Mouse (Mus musculus) intestine, embryonic 14.5 days (tissue): ENCODE measurements around the gene Gm21830. TPM values are rescaled to one million over a fixed set of nuclear protein-coding genes. Genes with fewer than 3 reads are reported as not detected.
"Not testable (repeated sequence)": the region's sequence is repeated elsewhere in the genome, so short reads cannot be mapped to it uniquely, and the experiment has no call there.

Experiments used
- ATAC-seq: fragments of 200-750 bp; cut with Nextera tagmentation; replicated peaks from 2 replicates; pipeline ENCODE4 v1.8.0; 2017; ENCODE audit warnings: low read depth, moderate number of reproducible peaks, moderate TSS enrichment, moderate library complexity; ENCODE audit not compliant: low FRiP score, low TSS enrichment
- DNase-seq: peaks from one replicate; pipeline ENCODE4 v3.0.0-alpha.2; 2018; ENCODE audit warnings: low spot score
- H3K27ac ChIP-seq: fragments of 300-500 bp; sonication (generic); 2 replicates; pipeline ENCODE4 v1.5.1; 2014; ENCODE audit warnings: low read depth, mild to moderate bottlenecking, control low read depth
- H3K27me3 ChIP-seq: fragments of 300-500 bp; sonication (generic); replicated peaks from 2 replicates; pipeline ENCODE4 v1.6.1; 2014; ENCODE audit warnings: low read length, control low read depth; ENCODE audit not compliant: control insufficient read depth, insufficient read depth
- H3K36me3 ChIP-seq: fragments of 300-500 bp; sonication (generic); 2 replicates; pipeline ENCODE4 v1.6.1; 2014; ENCODE audit warnings: low read length, control low read depth; ENCODE audit not compliant: control insufficient read depth, insufficient read depth
- H3K4me1 ChIP-seq: fragments of 300-500 bp; sonication (generic); replicated peaks from 2 replicates; pipeline ENCODE4 v1.6.1; 2014; ENCODE audit warnings: low read length, control low read depth, mixed read lengths; ENCODE audit not compliant: control insufficient read depth, insufficient read depth
- H3K4me2 ChIP-seq: fragments of 300-500 bp; sonication (generic); 2 replicates; pipeline ENCODE4 v1.6.1; 2014; ENCODE audit warnings: low read length
- H3K4me3 ChIP-seq: fragments of 300-500 bp; sonication (generic); 2 replicates; pipeline ENCODE4 v1.5.1; 2014; ENCODE audit warnings: low read depth, low read length, control low read depth, mixed read lengths
- H3K9ac ChIP-seq: fragments of 300-500 bp; sonication (generic); 2 replicates; pipeline ENCODE4 v1.6.1; 2014; ENCODE audit warnings: mild to moderate bottlenecking, low read length
- H3K9me3 ChIP-seq: fragments of 300-500 bp; sonication (generic); 2 replicates; pipeline ENCODE4 v1.6.1; 2016; ENCODE audit warnings: low read length, control low read depth; ENCODE audit not compliant: control insufficient read depth
- WGBS: fragments of 180-500 bp; shearing (Covaris S2); extraction: QIAGEN DNeasy Blood & Tissue Kit; methylation state at CpG from one replicate; pipeline ENCODE4 v1.1.7; 2014; 5-methylcytosine and 5-hydroxymethylcytosine counted together
- polyA plus RNA-seq: library from polyadenylated mRNA; unstranded; fragments of >200 nt; fragmentation: Nextera tagmentation; extraction: Ambion mirVana; gene quantifications from 2 replicates; pipeline ENCODE4 v1.2.1, GENCODE M21; 2014

The Gm21830 gene
- not detected in 2 replicates for polyA plus RNA-seq

GRCm38 (mm10) chr2:67413425-67413824, at the start of gene Gm21830:
Gm21830 (plus strand) TSS chr2:67413725.
- not testable (repeated sequence) for DNase-seq, H3K27ac ChIP-seq, H3K9me3 ChIP-seq, H3K27me3 ChIP-seq, H3K9ac ChIP-seq, H3K36me3 ChIP-seq, H3K4me3 ChIP-seq, ATAC-seq, H3K4me2 ChIP-seq, H3K4me1 ChIP-seq
- no CpG with 5 or more reads among the region's 1 CpGs for WGBS

DNA sequence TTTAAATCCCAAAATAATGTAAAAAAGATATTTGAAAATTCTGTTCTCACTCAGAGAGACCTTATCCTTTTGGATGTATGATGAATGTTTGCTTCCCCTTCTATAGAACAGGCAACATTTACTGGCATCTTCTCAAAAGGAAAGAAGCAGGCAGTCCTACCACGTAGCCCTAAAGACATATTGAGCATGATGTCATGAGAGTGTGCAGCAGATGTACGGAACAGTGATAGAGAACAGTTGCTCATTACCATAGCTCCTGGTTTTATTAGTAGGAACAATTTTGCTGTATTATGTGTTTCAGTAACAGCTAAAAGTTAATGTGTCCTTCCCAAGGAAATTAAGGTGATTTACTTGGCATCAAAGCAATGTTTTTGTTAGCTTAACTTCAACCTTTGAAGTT, 49.0 kb upstream of the Gm21830 start:
- H3K4me3 ChIP-seq = no peak overlapping the region
- no peak overlapping the region for H3K4me2 ChIP-seq
- H3K4me1 ChIP-seq = no peaks in the 10 kb centered on the region
- no peaks in the 10 kb centered on the region for H3K9me3 ChIP-seq
- H3K27ac ChIP-seq = no peak overlapping the region
- DNase-seq (no peak), ATAC-seq (no peak)
- no peaks in the 10 kb centered on the region for H3K27me3 ChIP-seq
- H3K36me3 ChIP-seq = no peaks in the 10 kb centered on the region
- 81% methylated on average over 2 of the region's 2 CpGs for whole genome bisulfite sequencing
- no peak overlapping the region for H3K9ac ChIP-seq

GRCm38 (mm10) chr2:67378504-67378903, 35.0 kb upstream of the Gm21830 start:
- WGBS = 62% methylated on average over 3 of the region's 3 CpGs
- no peaks in the 10 kb centered on the region for H3K27me3 ChIP-seq

DNA sequence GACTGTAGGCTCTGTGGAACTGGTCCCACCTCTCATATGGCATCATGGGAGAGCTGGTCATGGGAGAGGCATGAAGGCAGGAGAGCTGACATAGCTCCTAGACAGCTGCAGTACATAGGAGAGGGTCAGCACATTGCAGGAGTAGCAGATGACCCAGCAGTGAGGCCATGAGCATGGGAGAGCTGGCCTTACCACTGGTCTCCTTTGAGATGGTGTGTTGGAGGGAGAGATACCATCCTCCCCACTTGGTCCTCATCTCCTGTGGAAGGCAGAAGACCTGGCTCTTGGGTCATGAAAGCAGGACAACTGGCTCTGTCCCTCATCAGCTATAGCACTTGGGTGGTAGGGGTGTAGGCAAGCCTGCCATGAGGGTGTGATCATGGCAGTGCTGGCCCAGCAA, 7.3 kb downstream of the Gm21830 start:
- ATAC-seq = no peak
- DNase-seq = no peak
- no peak overlapping the region for H3K4me2 ChIP-seq
- H3K4me1 ChIP-seq = no peaks in the 10 kb centered on the region
- no peaks in the 10 kb centered on the region for H3K36me3 ChIP-seq
- H3K9ac ChIP-seq = no peak overlapping the region
- no peak overlapping the region for H3K27ac ChIP-seq
- no peaks in the 10 kb centered on the region for H3K9me3 ChIP-seq
- no peaks in the 10 kb centered on the region for H3K27me3 ChIP-seq
- no peak overlapping the region for H3K4me3 ChIP-seq

More at GRCm38 (mm10) chr2:67378504-67378903, 35.0 kb upstream of the Gm21830 start:
- Histone ChIP-seq H3K4me1 (no peaks in the 10 kb centered on the region), H3K9me3 (no peaks in the 10 kb centered on the region), H3K4me3 (no peak overlapping the region), H3K9ac (no peak overlapping the region), H3K4me2 (no peak overlapping the region), H3K36me3 (no peaks in the 10 kb centered on the region), H3K27ac (no peak overlapping the region)
- DNase-seq (no peak), ATAC-seq (no peak)

GRCm38 (mm10) chr2:67422799-67423198, 9.3 kb downstream of the Gm21830 start:
- no peak for ATAC-seq
- H3K4me2 ChIP-seq = no peak overlapping the region
- no peaks in the 10 kb centered on the region for H3K9me3 ChIP-seq
- H3K36me3 ChIP-seq = no peaks in the 10 kb centered on the region
- no peak overlapping the region for H3K27ac ChIP-seq
- H3K9ac ChIP-seq = no peak overlapping the region
- DNase-seq = no peak
- no peaks in the 10 kb centered on the region for H3K4me1 ChIP-seq
- H3K27me3 ChIP-seq = no peaks in the 10 kb centered on the region
- WGBS = 82% methylated on average over 1 of the region's 1 CpGs
- H3K4me3 ChIP-seq = no peak overlapping the region

- ATAC-seq (no peak), DNase-seq (no peak)
- WGBS = 60% methylated on average over 2 of the region's 2 CpGs
- no peak within 1 kb of the TSS for H3K4me2 ChIP-seq
- no peaks in the 10 kb centered on the region for H3K27me3 ChIP-seq
- no peak within 1 kb of the TSS for H3K4me3 ChIP-seq
- no peaks in the 10 kb centered on the region for H3K36me3 ChIP-seq
- no peak within 1 kb of the TSS for H3K9ac ChIP-seq
- H3K9me3 ChIP-seq = no peaks in the 10 kb centered on the region
- H3K27ac ChIP-seq = no peak within 1 kb of the TSS
- no peaks in the 10 kb centered on the region for H3K4me1 ChIP-seq
These were observed 19.6 kb downstream of the Gm21830 start, which contains the start of gene Gm26727 for GRCm38 (mm10) chr2:67433081-67433480. Gm26727 (minus strand) TSS chr2:67433181.

DNA sequence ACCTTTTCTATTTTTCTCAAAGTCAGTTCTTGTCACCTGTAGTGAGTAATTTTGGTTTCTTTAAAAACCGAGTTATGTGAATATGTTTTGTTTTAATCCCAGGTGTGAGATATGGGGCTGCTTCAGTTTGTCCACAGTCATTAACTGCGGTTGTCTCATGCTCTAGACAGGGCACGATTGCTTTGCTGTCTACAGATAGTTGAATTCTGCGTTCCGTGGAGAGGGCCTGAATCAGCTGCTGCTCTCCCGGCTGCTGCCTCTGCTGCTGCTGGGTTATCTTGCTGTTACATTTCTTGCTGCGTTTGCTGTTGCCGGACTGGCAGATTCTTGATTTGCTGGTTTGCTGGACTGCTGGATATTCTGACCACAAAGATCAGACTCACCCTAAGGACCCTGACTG, 24.8 kb downstream of the Gm21830 start:
- no peaks in the 10 kb centered on the region for H3K4me1 ChIP-seq
- no peaks in the 10 kb centered on the region for H3K9me3 ChIP-seq
- ATAC-seq = no peak
- H3K27me3 ChIP-seq = no peaks in the 10 kb centered on the region
- no peak overlapping the region for H3K9ac ChIP-seq
- no peaks in the 10 kb centered on the region for H3K36me3 ChIP-seq
- DNase-seq = no peak
- 80% methylated on average over 8 of the region's 8 CpGs for WGBS
- H3K27ac ChIP-seq = no peak overlapping the region
- no peak overlapping the region for H3K4me2 ChIP-seq
- H3K4me3 ChIP-seq = no peak overlapping the region

DNA sequence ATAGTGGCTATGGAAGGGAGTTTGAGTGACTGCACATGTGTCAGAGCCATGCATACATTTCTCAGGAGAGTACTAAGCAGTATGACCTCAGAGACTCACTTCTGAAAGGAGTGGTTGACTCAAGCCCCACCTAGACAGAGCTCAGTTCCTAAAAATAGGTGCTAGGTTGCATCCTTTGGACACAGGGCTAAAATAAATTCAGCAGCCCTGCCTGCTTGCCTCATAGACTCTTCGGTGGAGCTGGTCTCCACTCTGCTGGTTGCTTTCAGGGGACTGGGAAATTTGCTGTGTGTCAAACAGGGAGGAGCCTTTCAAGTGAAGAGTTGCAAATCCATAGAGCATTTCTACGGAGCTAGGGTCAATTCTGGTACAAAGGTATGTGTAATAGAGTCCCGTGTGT, 32.3 kb downstream of the Gm21830 start, which contains the start of gene Xirp2:
Gene Xirp2 (plus strand): TSS at position 223 of the 400 bp plus-strand sequence.
- WGBS = 63% methylated on average over 3 of the region's 3 CpGs
- no peak within 1 kb of the TSS for H3K4me2 ChIP-seq
- no peaks in the 10 kb centered on the region for H3K36me3 ChIP-seq
- DNase-seq (no peak), ATAC-seq (no peak)
- H3K4me3 ChIP-seq = no peak within 1 kb of the TSS
- no peak within 1 kb of the TSS for H3K9ac ChIP-seq
- H3K27me3 ChIP-seq = no peaks in the 10 kb centered on the region
- H3K27ac ChIP-seq = no peak within 1 kb of the TSS
- no peaks in the 10 kb centered on the region for H3K9me3 ChIP-seq
- H3K4me1 ChIP-seq = no peaks in the 10 kb centered on the region

DNA sequence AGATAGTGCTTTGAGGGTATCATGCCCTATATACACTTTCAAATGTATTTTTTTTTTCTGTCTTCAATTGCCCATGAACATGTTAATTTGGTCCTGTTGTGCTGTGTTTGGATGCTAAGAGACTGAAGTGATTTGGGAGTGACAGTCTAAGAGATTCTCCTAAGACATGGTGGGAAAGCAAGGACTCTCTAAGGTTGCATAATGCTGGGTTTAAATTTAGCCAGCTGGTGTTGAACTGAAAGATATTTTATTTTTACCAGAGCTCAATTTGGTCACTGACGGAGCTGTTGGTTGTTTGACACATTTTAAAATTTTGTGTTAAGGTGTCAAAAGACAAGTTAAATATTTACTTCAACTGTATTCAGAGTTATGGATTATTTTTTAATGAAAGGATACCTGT, 33.2 kb downstream of the Gm21830 start:
- WGBS = 68% methylated on average over 1 of the region's 1 CpGs
- Histone ChIP-seq H3K9me3 (no peaks in the 10 kb centered on the region), H3K9ac (no peak overlapping the region), H3K36me3 (no peaks in the 10 kb centered on the region), H3K4me3 (no peak overlapping the region), H3K27me3 (no peaks in the 10 kb centered on the region), H3K27ac (no peak overlapping the region), H3K4me1 (no peaks in the 10 kb centered on the region), H3K4me2 (no peak overlapping the region)
- DNase-seq = no peak
- no peak for ATAC-seq
